Mouse (Mus musculus) kidney, embryonic 16.5 days (tissue): Measurements from ENCODE around the gene Lpin1. TPM values are rescaled to one million over a fixed set of nuclear protein-coding genes. Genes with fewer than 3 reads are reported as not detected.

Experiments used
- ATAC-seq: fragments of 200-750 bp; cut with Nextera tagmentation; 2 replicates; pipeline ENCODE4 v1.8.0; 2017; ENCODE audit warnings: moderate TSS enrichment; ENCODE audit not compliant: low FRiP score, low TSS enrichment
- H3K27ac ChIP-seq: fragments of 300-500 bp; sonication (generic); 2 replicates; pipeline ENCODE4 v1.5.1; 2014; ENCODE audit warnings: low read length
- H3K27me3 ChIP-seq: fragments of 300-500 bp; sonication (generic); 2 replicates; pipeline ENCODE4 v1.6.1; 2014; ENCODE audit warnings: low read length, control low read depth, mixed read lengths; ENCODE audit not compliant: insufficient read depth
- H3K36me3 ChIP-seq: fragments of 300-500 bp; sonication (generic); 2 replicates; pipeline ENCODE4 v1.6.1; 2014; ENCODE audit warnings: low read length, control low read depth, mixed read lengths; ENCODE audit not compliant: insufficient read depth
- H3K4me1 ChIP-seq: fragments of 300-500 bp; sonication (generic); 2 replicates; pipeline ENCODE4 v1.6.1; 2014; ENCODE audit warnings: low read length, control low read depth, mixed read lengths; ENCODE audit not compliant: insufficient read depth
- H3K4me2 ChIP-seq: fragments of 300-500 bp; sonication (generic); replicated peaks from 2 replicates; pipeline ENCODE4 v1.6.1; 2014; ENCODE audit warnings: low read depth, low read length
- H3K4me3 ChIP-seq: fragments of 300-500 bp; sonication (generic); 2 replicates; pipeline ENCODE4 v1.5.1; 2014; ENCODE audit warnings: mild to moderate bottlenecking, low read length
- H3K9ac ChIP-seq: fragments of 300-500 bp; sonication (generic); replicated peaks from 2 replicates; pipeline ENCODE4 v1.6.1; 2014; ENCODE audit warnings: low read length
- H3K9me3 ChIP-seq: fragments of 300-500 bp; sonication (generic); 2 replicates; pipeline ENCODE4 v1.6.1; 2016; ENCODE audit warnings: low read length, control low read depth
- WGBS: fragments of 180-500 bp; shearing (Covaris S2); extraction: QIAGEN DNeasy Blood & Tissue Kit; methylation state at CpG from one replicate; pipeline ENCODE4 v1.1.7; 2014; 5-methylcytosine and 5-hydroxymethylcytosine counted together
- polyA plus RNA-seq: library from polyadenylated mRNA; unstranded; fragments of >200 nt; fragmentation: Nextera tagmentation; extraction: Ambion mirVana; gene quantifications from 2 replicates; pipeline ENCODE4 v1.2.1, GENCODE M21; 2015

Gene Lpin1
- polyA plus RNA-seq, 1 experiment from 2014 or later = 5.7 TPM

GRCm38 (mm10) chr12:16506796-16507790 is 103.7 kb downstream of the Lpin1 start:
- Histone ChIP-seq H3K9me3 (no peaks in the 10 kb centered on the region; the same call in 1 of the 2 replicates), H3K4me1 (no peaks in the 10 kb centered on the region), H3K27ac (no peak overlapping the region), H3K36me3 (no peaks in the 10 kb centered on the region), H3K4me3 (no peak overlapping the region), H3K4me2 (no peak overlapping the region), H3K9ac (no peak overlapping the region), H3K27me3 (no peaks in the 10 kb centered on the region)
- no peak for ATAC-seq
- WGBS = 54% methylated on average over 17 of the region's 17 CpGs

DNA sequence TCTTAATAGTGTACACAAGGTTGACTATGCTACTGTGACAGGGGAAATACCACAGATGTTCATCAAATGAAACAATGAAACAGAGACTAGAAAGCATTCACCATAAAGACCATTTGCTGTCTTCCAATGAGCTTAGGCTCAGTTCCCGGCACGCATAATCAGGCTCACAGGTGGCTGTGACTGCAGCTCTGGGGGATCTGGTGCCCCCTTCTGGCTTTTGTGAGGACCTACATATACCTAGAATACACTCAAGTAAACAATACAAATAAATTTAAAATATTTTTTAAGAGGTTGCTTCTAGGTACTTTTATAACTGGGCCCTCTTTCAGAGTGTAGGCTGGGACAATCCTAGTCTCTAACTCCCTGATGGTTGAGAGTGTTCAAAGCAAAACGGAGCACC is 106.5 kb downstream of the Lpin1 start:
- Histone ChIP-seq H3K4me1 (no peaks in the 10 kb centered on the region), H3K9ac (no peak overlapping the region), H3K36me3 (no peaks in the 10 kb centered on the region), H3K4me2 (no peak overlapping the region), H3K9me3 (no peaks in the 10 kb centered on the region; the same call in 1 of the 2 replicates), H3K27ac (no peak overlapping the region), H3K27me3 (no peaks in the 10 kb centered on the region), H3K4me3 (no peak overlapping the region)
- 87% methylated on average over 3 of the region's 3 CpGs for WGBS
- no peak for ATAC-seq

DNA sequence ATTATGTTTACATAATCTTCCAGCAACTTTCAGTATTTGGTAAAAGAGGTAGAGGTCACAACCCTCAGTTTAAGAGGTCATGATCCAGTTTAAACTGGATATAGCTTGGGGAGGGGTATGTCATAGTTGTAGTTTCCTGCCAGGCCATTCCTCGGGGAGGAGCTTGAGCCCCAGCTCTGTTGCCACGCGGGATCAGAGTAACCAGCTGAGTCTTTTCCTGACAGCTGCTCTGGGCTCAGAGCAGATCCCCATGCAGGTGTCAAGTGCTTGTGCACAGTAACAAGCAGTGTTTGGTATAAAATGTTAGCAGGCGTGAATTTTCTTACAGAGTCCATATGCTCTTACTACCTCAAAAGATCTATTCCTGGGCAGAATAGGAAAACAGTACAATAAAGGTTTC is 112.8 kb downstream of the Lpin1 start:
- H3K4me3 ChIP-seq = no peak overlapping the region
- no peak overlapping the region for H3K9ac ChIP-seq
- ATAC-seq = no peak
- H3K27ac ChIP-seq = no peak overlapping the region
- H3K4me1 ChIP-seq = no peaks in the 10 kb centered on the region
- no peaks in the 10 kb centered on the region; the same call in 1 of the 2 replicates for H3K9me3 ChIP-seq
- no peaks in the 10 kb centered on the region for H3K36me3 ChIP-seq
- WGBS = 25% methylated on average over 4 of the region's 4 CpGs
- H3K4me2 ChIP-seq = no peak overlapping the region
- no peaks in the 10 kb centered on the region for H3K27me3 ChIP-seq

- WGBS = 61% methylated on average over 6 of the region's 6 CpGs
Measured at GRCm38 (mm10) chr12:16492713-16493112, 118.1 kb downstream of the Lpin1 start.

DNA sequence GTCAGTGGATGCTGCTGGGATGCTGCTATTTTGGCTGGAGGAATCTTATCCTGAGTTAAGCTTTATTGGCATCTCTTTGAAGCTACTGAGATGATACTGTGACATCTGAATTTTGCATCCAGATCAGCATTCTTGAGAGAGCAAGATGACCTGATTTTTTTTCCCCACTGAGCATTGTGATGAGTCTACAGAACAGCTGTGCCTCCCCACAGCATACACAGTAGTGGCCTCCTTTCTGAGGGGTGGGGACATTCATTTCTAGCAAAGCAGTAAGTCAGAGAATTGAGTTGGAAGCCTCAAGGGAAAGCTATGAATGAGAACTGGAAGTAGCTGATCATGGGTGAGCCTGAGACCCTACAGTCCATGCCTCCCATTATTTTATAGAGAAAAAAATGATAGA is 121.9 kb downstream of the Lpin1 start:
- no peak for ATAC-seq
- H3K4me3 ChIP-seq = no peak overlapping the region
- no peaks in the 10 kb centered on the region for H3K36me3 ChIP-seq
- no peak overlapping the region for H3K9ac ChIP-seq
- H3K27me3 ChIP-seq = no peaks in the 10 kb centered on the region
- H3K27ac ChIP-seq = no peak overlapping the region
- H3K9me3 ChIP-seq = no peaks in the 10 kb centered on the region
- H3K4me2 ChIP-seq = no peak overlapping the region
- H3K4me1 ChIP-seq = no peaks in the 10 kb centered on the region

More at GRCm38 (mm10) chr12:16492713-16493112, 118.1 kb downstream of the Lpin1 start:
- no peak for ATAC-seq
- Histone ChIP-seq H3K9ac (no peak overlapping the region), H3K4me3 (no peak overlapping the region), H3K36me3 (no peaks in the 10 kb centered on the region), H3K4me2 (no peak overlapping the region), H3K27me3 (no peaks in the 10 kb centered on the region), H3K27ac (no peak overlapping the region), H3K9me3 (no peaks in the 10 kb centered on the region), H3K4me1 (no peaks in the 10 kb centered on the region)

DNA sequence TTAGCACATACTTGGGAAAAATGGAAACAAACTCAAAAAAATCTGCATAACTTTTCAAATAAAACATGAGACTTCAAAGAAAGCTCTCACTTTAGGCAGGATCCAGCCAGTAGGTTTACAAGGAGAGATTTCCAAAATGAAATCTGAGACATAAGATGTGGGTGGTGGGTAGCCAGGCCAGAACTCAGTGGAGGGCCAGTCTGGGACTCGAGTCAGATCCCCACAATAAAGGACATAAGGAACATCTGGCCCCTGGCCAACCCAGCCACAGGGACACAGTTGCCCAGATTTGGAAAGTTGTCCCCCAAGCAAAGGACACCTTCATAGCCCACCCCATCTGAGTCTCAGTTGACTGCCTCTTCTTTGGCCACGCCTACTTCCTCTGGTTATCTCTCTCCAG is 123.3 kb downstream of the Lpin1 start:
- Histone ChIP-seq H3K27me3 (no peaks in the 10 kb centered on the region), H3K36me3 (no peaks in the 10 kb centered on the region), H3K4me3 (no peak overlapping the region), H3K9me3 (no peaks in the 10 kb centered on the region), H3K4me1 (no peaks in the 10 kb centered on the region), H3K27ac (no peak overlapping the region), H3K9ac (no peak overlapping the region), H3K4me2 (no peak overlapping the region)
- ATAC-seq = no peak
- 58% methylated on average over 2 of the region's 2 CpGs for WGBS

Other genes starting within 250 kb of the Lpin1 start
- gene Ntsr2, start 42.4 kb upstream of the Lpin1 start, polyA plus RNA-seq = 0.34 and 0.63 TPM in 2 replicates
- gene Greb1, start 189.9 kb upstream of the Lpin1 start, polyA plus RNA-seq = 4.4 and 5.2 TPM in 2 replicates
- gene E2f6, start 200.0 kb upstream of the Lpin1 start, polyA plus RNA-seq = 41.7 and 45.1 TPM in 2 replicates